Mouse (Mus musculus): ENCODE measurements around the gene Grik2.

GRCm38 (mm10) chr10:49573514-49573913 is 215.1 kb downstream of the Grik2 start:
- TF ChIP-seq CTCF (conservative IDR thresholded peaks at IDR 0.05; ENCODE audit: insufficient read depth, insufficient read length, low read depth, low read length) (no peak), POLR2A (IDR thresholded peaks at IDR 0.05; ENCODE audit: low read depth, low read length) (no peak)

Data from kidney, adult 2 months (tissue).